Mouse (Mus musculus) lung, adult 2 months (tissue): Measurements from ENCODE around the gene Mettl7a1.

Source experiments
- CTCF ChIP-seq: fragments of 200-500 bp; IDR thresholded peaks from 2 replicates; pipeline ENCODE4 v1.5.1; 2011; ENCODE audit warnings: mild to moderate bottlenecking, low read length, control low read depth; ENCODE audit not compliant: insufficient read depth
- POLR2A ChIP-seq: fragments of 200-500 bp; IDR thresholded peaks from 2 replicates; pipeline ENCODE4 v1.6.1; 2011; ENCODE audit warnings: low read depth, mild to moderate bottlenecking, control low read depth, low read length, borderline replicate concordance; ENCODE audit errors: extremely low read depth

- TF ChIP-seq CTCF (no peak), POLR2A (no peak)
These were observed 10.7 kb downstream of the Mettl7a1 start for GRCm38 (mm10) chr15:100314448-100315145.
